Mouse (Mus musculus): Measurements from ENCODE around the gene Trir. TPM values are rescaled to one million over a fixed set of nuclear protein-coding genes. Genes with fewer than 3 reads are reported as not detected.

The Trir gene
- polyA plus RNA-seq, 1 experiment from 2014 or later = 120 TPM

DNA sequence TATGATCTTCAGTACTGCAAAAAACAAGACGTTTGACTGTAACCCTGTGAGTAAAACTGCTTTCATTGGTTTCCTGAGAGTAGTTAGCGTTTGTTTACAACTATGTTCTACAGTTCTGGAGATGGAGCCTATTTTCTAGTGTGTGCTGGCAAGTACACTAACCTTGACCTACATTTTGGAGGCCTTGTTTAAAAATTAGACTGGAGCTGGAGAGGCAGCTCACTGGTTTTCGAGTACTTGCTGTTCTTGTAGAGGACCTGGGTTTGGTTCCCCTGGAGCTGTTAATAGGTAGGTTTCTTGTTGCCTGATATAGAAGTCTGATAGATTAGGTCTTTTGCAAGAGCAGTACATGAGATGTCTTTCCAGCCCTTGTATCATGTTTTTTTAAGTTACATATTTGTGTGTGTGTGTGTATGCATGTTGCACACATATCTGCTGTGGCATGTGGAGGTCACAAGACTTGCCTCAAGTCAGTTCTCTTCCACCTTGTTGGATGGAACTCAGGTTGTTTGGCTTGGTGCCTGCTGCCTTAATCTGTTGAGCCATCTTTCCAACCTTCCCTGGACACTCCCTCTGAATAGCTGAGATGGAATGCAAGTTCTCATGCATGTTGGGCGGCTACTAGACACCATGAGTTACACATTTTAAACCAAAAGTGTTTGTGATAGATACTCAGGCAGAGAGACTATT is 6.1 kb downstream of the Trir start:
- H3K9me3 ChIP-seq (replicated peaks) = no peaks in the 10 kb centered on the region
- peaks cover 49% of the 10 kb centered on the region for H3K36me3 ChIP-seq
- H3K27ac ChIP-seq = 0 out of 2 replicates have a peak overlapping the region, but pooled peaks have one; percentile 32

GRCm38 (mm10) chr8:85033867-85034266 is 7.2 kb downstream of the Trir start:
- H3K4me3 ChIP-seq (replicated peaks) = no peak overlapping the region
- H3K27me3 ChIP-seq = no peaks in the 10 kb centered on the region
- peaks cover 28% of the 10 kb centered on the region for H3K4me1 ChIP-seq
- H3K4me2 ChIP-seq = no peak overlapping the region
- WGBS = 52% methylated on average over 1 of the region's 1 CpGs
- no peak overlapping the region for H3K9ac ChIP-seq
- no peak for ATAC-seq (replicated peaks; ENCODE audit: low FRiP score)
- no peak overlapping the region for H3K27ac ChIP-seq
- H3K36me3 ChIP-seq = peaks cover 49% of the 10 kb centered on the region
- no peaks in the 10 kb centered on the region for H3K9me3 ChIP-seq (replicated peaks)

More for the DNA sequence above, 6.1 kb downstream of the Trir start:
- Histone ChIP-seq H3K4me3 (replicated peaks) (no peak overlapping the region), H3K27me3 (no peaks in the 10 kb centered on the region), H3K9ac (no peak overlapping the region), H3K4me2 (no peak overlapping the region), H3K4me1 (peaks cover 31% of the 10 kb centered on the region)
- 87% methylated on average over 4 of the region's 4 CpGs for WGBS
- ATAC-seq (replicated peaks; ENCODE audit: low FRiP score) = no peak

DNA sequence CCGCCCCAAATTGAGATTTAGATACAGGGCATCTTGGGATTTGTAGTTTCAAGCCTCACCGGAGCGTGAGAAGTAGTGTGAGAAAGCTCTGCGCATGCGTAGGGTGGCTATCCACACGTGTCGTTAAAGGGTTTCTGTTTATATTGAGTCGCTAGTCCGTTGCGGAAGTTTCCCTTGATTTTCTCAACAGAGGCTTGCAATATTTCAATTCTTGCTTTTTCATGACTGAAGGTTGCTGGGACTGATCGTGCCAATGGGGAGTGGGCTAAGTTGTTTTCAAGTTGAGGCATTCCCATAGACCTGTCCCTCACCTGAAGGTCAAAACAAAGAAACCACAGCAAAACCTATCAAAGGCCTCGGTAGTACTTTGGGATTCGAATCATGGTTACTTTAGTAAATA is 8.1 kb downstream of the Trir start:
- peak overlapping the region; percentile 83 for H3K4me2 ChIP-seq
- WGBS = under 1% methylated on average over 13 of the region's 13 CpGs
- peak overlapping the region; percentile 100 for H3K27ac ChIP-seq
- no peaks in the 10 kb centered on the region for H3K27me3 ChIP-seq
- peaks cover 29% of the 10 kb centered on the region for H3K4me1 ChIP-seq
- ATAC-seq (replicated peaks; ENCODE audit: low FRiP score) = no peak
- H3K4me3 ChIP-seq (replicated peaks) = peak overlapping the region; percentile 83
- H3K36me3 ChIP-seq = peaks cover 41% of the 10 kb centered on the region
- peak overlapping the region; percentile 70 for H3K9ac ChIP-seq
- H3K9me3 ChIP-seq (replicated peaks) = no peaks in the 10 kb centered on the region

- Histone ChIP-seq H3K9me3 (replicated peaks) (no peaks in the 10 kb centered on the region), H3K36me3 (peaks cover 41% of the 10 kb centered on the region), H3K27me3 (no peaks in the 10 kb centered on the region), H3K27ac (peak overlapping the region; percentile 100), H3K9ac (peak overlapping the region; percentile 70), H3K4me2 (peak overlapping the region; percentile 83), H3K4me3 (replicated peaks) (peak overlapping the region; percentile 83), H3K4me1 (peaks cover 29% of the 10 kb centered on the region)
- 5% methylated on average over 12 of the region's 12 CpGs for WGBS
- no peak for ATAC-seq (replicated peaks; ENCODE audit: low FRiP score)
These were observed 8.6 kb downstream of the Trir start for GRCm38 (mm10) chr8:85035165-85035727.

DNA sequence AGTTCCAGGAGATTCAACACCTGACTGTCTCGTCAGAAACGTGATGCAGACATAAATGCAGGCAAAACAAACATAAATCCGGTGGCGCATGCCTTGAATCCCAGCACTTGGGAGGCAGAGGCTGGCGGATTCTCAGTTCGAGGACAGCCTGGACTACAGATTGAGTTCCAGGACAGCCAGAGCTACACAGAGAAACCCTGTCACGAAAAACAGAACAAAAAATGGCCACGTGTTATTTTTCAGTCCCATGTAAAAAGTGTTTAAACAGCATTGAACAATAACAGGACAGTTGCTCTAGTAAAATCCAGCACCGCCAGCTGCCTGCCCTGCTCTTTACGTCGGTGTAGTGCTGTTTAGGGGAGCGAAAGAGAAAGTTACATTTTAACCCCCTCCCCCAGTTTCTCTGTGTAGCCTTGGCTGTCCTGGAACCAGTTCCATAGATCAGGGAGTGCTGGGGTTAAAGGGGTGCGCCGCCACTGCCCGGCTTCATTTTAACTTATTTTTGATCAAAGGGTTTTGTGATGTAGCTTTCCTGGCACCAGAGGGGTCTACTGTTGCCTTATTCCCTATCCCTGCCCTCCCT is 9.2 kb downstream of the Trir start:
- Histone ChIP-seq H3K4me2 (peak overlapping the region; percentile 83), H3K27ac (peak overlapping the region; percentile 100), H3K36me3 (peaks cover 41% of the 10 kb centered on the region), H3K4me3 (replicated peaks) (peak overlapping the region; percentile 83), H3K27me3 (no peaks in the 10 kb centered on the region), H3K9ac (peak overlapping the region; percentile 70), H3K4me1 (peaks cover 29% of the 10 kb centered on the region), H3K9me3 (replicated peaks) (no peaks in the 10 kb centered on the region)
- peak; percentile 3 for ATAC-seq (replicated peaks; ENCODE audit: low FRiP score)
- under 1% methylated on average over 15 of the region's 15 CpGs for WGBS

DNA sequence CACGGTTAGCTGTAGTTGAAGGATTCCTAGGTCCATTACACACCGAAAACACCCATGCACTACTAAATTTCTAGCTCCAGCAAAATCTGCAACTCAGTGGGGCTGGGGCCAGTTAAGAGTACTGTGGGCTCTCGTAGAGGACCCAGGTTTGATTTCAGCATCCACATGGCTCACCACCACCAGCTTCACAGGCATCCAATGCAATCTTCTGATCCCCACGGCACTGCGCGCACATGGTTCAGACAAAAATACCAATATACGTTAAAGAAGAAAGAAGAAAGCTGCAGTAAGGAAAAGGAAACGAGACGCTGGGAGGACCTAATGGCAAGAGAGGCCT is 9.7 kb downstream of the Trir start:
- Histone ChIP-seq H3K4me1 (peaks cover 29% of the 10 kb centered on the region), H3K36me3 (peaks cover 42% of the 10 kb centered on the region), H3K4me3 (replicated peaks) (peak overlapping the region; percentile 83), H3K9ac (peak overlapping the region; percentile 70), H3K4me2 (peak overlapping the region; percentile 83), H3K27ac (peak overlapping the region; percentile 100), H3K9me3 (replicated peaks) (no peaks in the 10 kb centered on the region), H3K27me3 (no peaks in the 10 kb centered on the region)
- under 1% methylated on average over 9 of the region's 9 CpGs for WGBS
- peak; percentile 40 for ATAC-seq (replicated peaks; ENCODE audit: low FRiP score)

GRCm38 (mm10) chr8:85036718-85037365 is 10.2 kb downstream of the Trir start, which contains the start of gene Tnpo2:
Tnpo2 (plus strand) TSS chr8:85036915.
- peak within 1 kb of the TSS; percentile 83 for H3K4me3 ChIP-seq (replicated peaks)
- ATAC-seq (replicated peaks; ENCODE audit: low FRiP score) = peak; percentile 91
- H3K27me3 ChIP-seq = no peaks in the 10 kb centered on the region
- peaks cover 29% of the 10 kb centered on the region for H3K4me1 ChIP-seq
- WGBS = under 1% methylated on average over 59 of the region's 59 CpGs
- H3K4me2 ChIP-seq = peak within 1 kb of the TSS; percentile 83
- H3K27ac ChIP-seq = peak within 1 kb of the TSS; percentile 100
- peaks cover 42% of the 10 kb centered on the region for H3K36me3 ChIP-seq
- H3K9ac ChIP-seq = peak within 1 kb of the TSS; percentile 96
- no peaks in the 10 kb centered on the region for H3K9me3 ChIP-seq (replicated peaks)

- ATAC-seq (replicated peaks; ENCODE audit: low FRiP score) = peak; percentile 63
- 0% methylated on average over 14 of the region's 14 CpGs for WGBS
- Histone ChIP-seq H3K9ac (peak overlapping the region; percentile 96), H3K27me3 (no peaks in the 10 kb centered on the region), H3K9me3 (replicated peaks) (no peaks in the 10 kb centered on the region), H3K36me3 (peaks cover 42% of the 10 kb centered on the region), H3K4me1 (peaks cover 29% of the 10 kb centered on the region), H3K4me3 (replicated peaks) (peak overlapping the region; percentile 83), H3K4me2 (peak overlapping the region; percentile 83), H3K27ac (peak overlapping the region; percentile 100)
These were observed 10.7 kb downstream of the Trir start for GRCm38 (mm10) chr8:85037366-85037680.

DNA sequence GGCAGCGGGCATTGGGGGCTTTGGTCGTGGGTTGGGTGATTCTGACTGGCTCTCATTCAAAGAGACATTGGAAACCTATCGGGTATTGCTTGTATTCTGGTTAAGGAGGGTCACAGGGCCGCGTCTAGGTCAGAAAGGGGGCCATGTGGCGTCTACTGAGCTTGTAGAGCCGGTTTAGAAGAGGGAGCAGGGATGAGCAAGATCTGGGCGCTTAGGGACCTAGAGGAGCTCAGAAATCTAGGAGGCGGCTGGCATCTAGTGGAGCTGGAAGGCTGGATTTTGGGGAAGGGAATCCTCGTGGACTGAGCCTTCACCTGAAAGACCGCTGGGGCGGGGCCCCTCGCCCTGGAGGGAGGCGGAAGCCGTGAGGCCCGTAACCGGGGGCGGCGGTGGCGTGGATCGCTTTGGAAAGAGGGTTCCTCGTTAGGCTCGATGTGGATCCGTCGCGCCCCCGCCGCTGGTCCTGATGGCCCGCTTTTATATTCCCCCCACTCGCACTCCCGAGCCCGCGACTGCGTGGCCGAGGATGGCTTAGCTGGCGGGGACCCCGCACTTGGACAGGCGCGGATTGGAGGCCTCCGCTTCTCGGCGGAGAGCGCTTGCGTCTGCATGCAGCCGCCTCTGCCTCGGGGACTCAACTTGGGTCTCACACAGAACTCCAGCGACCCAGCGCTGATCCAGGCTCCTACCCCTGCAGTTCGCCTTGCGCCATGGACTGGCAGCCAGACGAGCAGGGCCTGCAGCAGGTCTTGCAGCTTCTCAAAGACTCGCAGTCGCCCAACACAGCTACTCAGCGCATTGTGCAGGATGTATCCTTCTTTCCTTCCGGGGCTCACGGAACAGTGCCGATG is 11.3 kb downstream of the Trir start:
- peak; percentile 12 for ATAC-seq (replicated peaks; ENCODE audit: low FRiP score)

DNA sequence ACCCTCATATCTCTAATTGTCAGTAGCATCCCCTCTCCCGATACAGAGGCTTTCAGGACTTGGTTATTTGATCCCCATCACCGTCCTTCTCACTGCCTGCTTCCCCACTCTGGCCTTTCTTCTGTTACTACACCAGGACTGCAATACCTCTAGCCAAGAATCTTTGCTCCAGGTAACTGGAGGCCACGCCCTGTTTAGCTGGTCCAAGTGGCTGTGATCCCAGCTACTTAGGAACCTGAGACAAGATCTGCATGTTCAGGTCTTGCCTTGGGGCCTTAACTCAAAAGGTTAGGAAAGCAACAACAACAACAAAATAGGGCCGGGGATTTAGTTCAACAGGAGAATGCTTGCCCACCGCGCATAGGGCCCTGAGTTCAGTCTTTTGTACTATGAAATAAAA is 17.0 kb downstream of the Trir start:
- no peaks in the 10 kb centered on the region for H3K27me3 ChIP-seq
- no peak for ATAC-seq (replicated peaks; ENCODE audit: low FRiP score)
- H3K9me3 ChIP-seq (replicated peaks) = no peaks in the 10 kb centered on the region
- H3K4me3 ChIP-seq (replicated peaks) = no peak overlapping the region
- 86% methylated on average over 6 of the region's 6 CpGs for WGBS
- no peak overlapping the region for H3K4me2 ChIP-seq
- no peak overlapping the region for H3K27ac ChIP-seq
- H3K36me3 ChIP-seq = peaks cover 89% of the 10 kb centered on the region
- H3K4me1 ChIP-seq = peaks cover 8% of the 10 kb centered on the region
- no peak overlapping the region for H3K9ac ChIP-seq

More for the DNA sequence above, 11.3 kb downstream of the Trir start:
- WGBS = under 1% methylated on average over 57 of the region's 57 CpGs
- Histone ChIP-seq H3K4me1 (peaks cover 29% of the 10 kb centered on the region), H3K36me3 (peaks cover 42% of the 10 kb centered on the region), H3K27ac (peak overlapping the region; percentile 100), H3K4me2 (peak overlapping the region; percentile 83), H3K27me3 (no peaks in the 10 kb centered on the region), H3K9me3 (replicated peaks) (no peaks in the 10 kb centered on the region), H3K9ac (peak overlapping the region; percentile 96), H3K4me3 (replicated peaks) (peak overlapping the region; percentile 83)

- H3K27me3 ChIP-seq = no peaks in the 10 kb centered on the region
- no peak overlapping the region for H3K27ac ChIP-seq
- H3K4me3 ChIP-seq (replicated peaks) = no peak overlapping the region
- H3K9ac ChIP-seq = no peak overlapping the region
- H3K36me3 ChIP-seq = peaks cover 60% of the 10 kb centered on the region
- WGBS = 78% methylated on average over 7 of the region's 7 CpGs
- H3K9me3 ChIP-seq (replicated peaks) = no peaks in the 10 kb centered on the region
- ATAC-seq (replicated peaks; ENCODE audit: low FRiP score) = no peak
- peaks cover 17% of the 10 kb centered on the region for H3K4me1 ChIP-seq
- H3K4me2 ChIP-seq = no peak overlapping the region
These were observed 30.7 kb downstream of the Trir start for GRCm38 (mm10) chr8:85057367-85057766.
